Mouse (Mus musculus): ENCODE measurements around the gene Klc3.

Gene Klc3

GRCm38 (mm10) chr7:19409753-19410152 is 5.8 kb upstream of the Klc3 start:
- no peak for DNase-seq (ENCODE audit: low read depth, low spot score)

- DNase-seq (ENCODE audit: low read depth, low spot score), result peak; percentile 85
Measured at GRCm38 (mm10) chr7:19405417-19405816, 1.5 kb upstream of the Klc3 start.

GRCm38 (mm10) chr7:19404476-19404875 is 572 bp upstream of the Klc3 start, which contains the start of gene Ckm:
TSS of gene Ckm (plus strand) at chr7:19404776.
- no peak for DNase-seq (ENCODE audit: low read depth, low spot score)

- DNase-seq (ENCODE audit: low read depth, low spot score), result no peak
Measured at GRCm38 (mm10) chr7:19402535-19403112, 1.3 kb downstream of the Klc3 start.

GRCm38 (mm10) chr7:19400946-19401345 is 3.0 kb downstream of the Klc3 start:
- DNase-seq (ENCODE audit: low read depth, low spot score), result no peak

GRCm38 (mm10) chr7:19399496-19400280 is 4.2 kb downstream of the Klc3 start:
- peak; percentile 42 for DNase-seq (ENCODE audit: low read depth, low spot score)

GRCm38 (mm10) chr7:19394484-19394883 is 9.4 kb downstream of the Klc3 start:
- DNase-seq (ENCODE audit: low read depth, low spot score), result no peak

GRCm38 (mm10) chr7:19388699-19389413 is 15.0 kb downstream of the Klc3 start:
- DNase-seq (ENCODE audit: low read depth, low spot score), result no peak

- DNase-seq (ENCODE audit: low read depth, low spot score), result no peak
Measured at GRCm38 (mm10) chr7:19383708-19384107, 20.2 kb downstream of the Klc3 start.

- no peak for DNase-seq (ENCODE audit: low read depth, low spot score)
Measured at GRCm38 (mm10) chr7:19382166-19382541, 21.8 kb downstream of the Klc3 start.

GRCm38 (mm10) chr7:19381377-19382165 is 22.3 kb downstream of the Klc3 start, which contains the start of gene Ercc2:
TSS of gene Ercc2 (plus strand) at chr7:19382010.
- peak; percentile 99 for DNase-seq (ENCODE audit: low read depth, low spot score)

GRCm38 (mm10) chr7:19378049-19378448 is 25.9 kb downstream of the Klc3 start:
- no peak for DNase-seq (ENCODE audit: low read depth, low spot score)

- no peak for DNase-seq (ENCODE audit: low read depth, low spot score)
Measured at GRCm38 (mm10) chr7:19376019-19376418, 27.9 kb downstream of the Klc3 start.

- DNase-seq (ENCODE audit: low read depth, low spot score), result no peak
Measured at GRCm38 (mm10) chr7:19375368-19375767, 28.5 kb downstream of the Klc3 start.

- DNase-seq (ENCODE audit: low read depth, low spot score), result no peak
Measured at GRCm38 (mm10) chr7:19373367-19373766, 30.5 kb downstream of the Klc3 start.

- DNase-seq (ENCODE audit: low read depth, low spot score), result peak; percentile 57
Measured at GRCm38 (mm10) chr7:19369823-19370425, 34.0 kb downstream of the Klc3 start.

- no peak for DNase-seq (ENCODE audit: low read depth, low spot score)
Measured at GRCm38 (mm10) chr7:19368380-19368779, 35.5 kb downstream of the Klc3 start.

- DNase-seq (ENCODE audit: low read depth, low spot score), result no peak
Measured at GRCm38 (mm10) chr7:19365376-19365775, 38.5 kb downstream of the Klc3 start.

- peak; percentile 77 for DNase-seq (ENCODE audit: low read depth, low spot score)
Measured at GRCm38 (mm10) chr7:19363881-19364280, 40.0 kb downstream of the Klc3 start.

- DNase-seq (ENCODE audit: low read depth, low spot score), result no peak
Measured at GRCm38 (mm10) chr7:19362276-19362675, 41.6 kb downstream of the Klc3 start.

GRCm38 (mm10) chr7:19361720-19362119 is 42.2 kb downstream of the Klc3 start:
- DNase-seq (ENCODE audit: low read depth, low spot score), result peak; percentile 63

All from mesoderm, embryonic 11.5 days (tissue).